Mouse (Mus musculus) ES-Bruce4 (cell line): ENCODE measurements around the gene Ly75. TPM values are rescaled to one million over a fixed set of nuclear protein-coding genes. Genes with fewer than 3 reads are reported as not detected.
A peak's percentile ranks its signal among the peaks of the same experiment; 100 is the strongest.

Source experiments
- H3K27ac ChIP-seq: 2 replicates; pipeline ENCODE4 v1.5.1; 2012; ENCODE audit warnings: low read length, inconsistent platforms; ENCODE audit not compliant: insufficient read depth
- H3K27me3 ChIP-seq: 2 replicates; pipeline ENCODE4 v1.6.1; 2012; ENCODE audit warnings: mild to moderate bottlenecking, low read length, inconsistent platforms; ENCODE audit not compliant: control insufficient read depth, poor library complexity, insufficient read depth, severe bottlenecking
- H3K36me3 ChIP-seq: 2 replicates; pipeline ENCODE4 v1.6.1; 2012; ENCODE audit warnings: inconsistent platforms, mild to moderate bottlenecking, low read length, moderate library complexity; ENCODE audit not compliant: control insufficient read depth, poor library complexity, insufficient read depth, severe bottlenecking
- H3K4me1 ChIP-seq: one replicate; pipeline ENCODE4 v1.8.1; 2011; ENCODE audit warnings: low read length; ENCODE audit not compliant: control insufficient read depth, insufficient read depth
- H3K4me3 ChIP-seq: 2 replicates; pipeline ENCODE4 v1.5.1; 2011; ENCODE audit warnings: low read depth, mild to moderate bottlenecking, low read length
- H3K9ac ChIP-seq: 2 replicates; pipeline ENCODE4 v1.6.1; 2012; ENCODE audit warnings: low read depth, mild to moderate bottlenecking, inconsistent platforms; ENCODE audit not compliant: poor library complexity, severe bottlenecking
- H3K9me3 ChIP-seq: replicated peaks from 2 replicates; pipeline ENCODE4 v1.6.1; 2012; ENCODE audit warnings: mild to moderate bottlenecking, low read length, inconsistent platforms; ENCODE audit not compliant: control insufficient read depth, poor library complexity, insufficient read depth, severe bottlenecking
- CTCF ChIP-seq: IDR thresholded peaks from one replicate; pipeline ENCODE4 v1.8.1; 2011; ENCODE audit warnings: low read depth, low read length
- EP300 ChIP-seq: IDR thresholded peaks from 2 replicates; pipeline ENCODE4 v1.6.1; 2011; ENCODE audit warnings: low read depth, low read length; ENCODE audit not compliant: insufficient read depth
- POLR2A ChIP-seq: IDR thresholded peaks from one replicate; pipeline ENCODE4 v1.8.1; 2011; ENCODE audit warnings: low read length; ENCODE audit not compliant: insufficient read depth
- polyA plus RNA-seq: library from polyadenylated mRNA; stranded (reverse); fragments of >200 nt; gene quantifications from 2 replicates; pipeline ENCODE4 v1.2.4, GENCODE M21; 2011; ENCODE audit warnings: low read depth; ENCODE audit not compliant: missing spikeins, insufficient read depth, insufficient read length

Ly75 gene
- polyA plus RNA-seq, 1 experiment, result 10.0 TPM

DNA sequence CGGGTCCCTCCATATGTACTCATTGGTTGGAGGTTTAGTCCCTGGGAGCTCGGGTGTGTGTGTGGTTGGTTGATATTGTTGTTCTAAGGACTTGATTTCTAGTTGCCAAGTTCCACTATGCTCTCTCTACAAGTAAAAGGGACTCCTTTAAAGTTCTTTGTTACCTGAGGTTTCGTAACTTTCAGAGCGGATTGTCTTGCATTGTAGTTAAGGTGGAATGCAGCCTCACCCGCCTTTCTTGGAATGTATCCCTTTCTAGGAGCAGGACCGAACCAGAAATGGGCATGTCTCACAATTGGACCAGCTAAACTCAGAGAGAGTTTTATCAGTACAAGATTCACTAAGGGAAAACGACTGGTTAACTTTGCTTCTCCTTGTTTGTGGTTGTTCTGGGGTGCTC lies 28.1 kb upstream of the Ly75 start:
- Histone ChIP-seq H3K27ac (peak overlapping the region; percentile 94), H3K9me3 (no peaks in the 10 kb centered on the region), H3K4me3 (no peak overlapping the region), H3K36me3 (no peaks in the 10 kb centered on the region), H3K27me3 (no peaks in the 10 kb centered on the region), H3K4me1 (peaks cover 9% of the 10 kb centered on the region), H3K9ac (peak overlapping the region; percentile 44)
- TF ChIP-seq POLR2A, result no peak

DNA sequence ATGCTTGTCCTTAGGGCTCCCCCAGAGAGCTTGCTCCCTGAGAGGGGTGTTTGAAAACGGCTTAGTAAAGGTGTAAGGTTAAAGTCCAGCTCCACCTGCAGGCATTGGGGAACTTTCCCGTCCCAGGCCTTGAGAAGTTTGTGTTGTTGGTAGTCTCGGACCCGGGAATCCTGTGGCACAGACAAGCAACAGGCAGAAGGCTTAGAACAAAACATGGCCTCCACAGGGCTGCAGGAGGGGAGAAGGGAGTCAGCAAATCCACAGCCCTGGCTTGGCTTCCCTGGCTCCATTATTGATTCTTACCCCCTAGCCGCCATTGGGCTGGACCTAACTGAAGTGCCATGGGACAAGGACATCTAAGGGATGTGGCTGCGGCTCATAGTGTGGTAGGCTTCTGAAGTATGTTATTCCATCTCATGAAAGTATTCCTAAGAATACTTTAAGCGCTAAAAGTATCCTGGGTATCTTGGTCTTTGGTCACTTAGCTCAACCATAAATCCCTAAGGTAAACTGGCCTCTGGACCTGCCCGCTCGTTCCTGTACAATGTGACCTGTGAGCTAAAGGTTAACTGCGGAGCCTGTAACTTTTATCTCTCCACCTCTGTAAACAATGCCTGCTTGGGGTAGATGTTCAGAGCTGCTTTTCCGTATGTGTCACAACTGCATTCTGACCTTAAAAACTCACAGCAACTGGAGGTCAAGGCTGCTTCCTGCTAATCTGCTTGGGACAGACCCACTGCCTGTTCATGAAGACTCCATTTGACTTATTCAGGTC lies 27.1 kb upstream of the Ly75 start:
- TF ChIP-seq CTCF, result no peak
- no peak for TF ChIP-seq EP300
- 0 out of 2 replicates have a peak overlapping the region, but pooled peaks have one; percentile 7 for H3K9ac ChIP-seq
- H3K36me3 ChIP-seq, result no peaks in the 10 kb centered on the region
- H3K4me3 ChIP-seq, result peak overlapping the region; percentile 14; the same call in 1 of the 2 replicates
- H3K9me3 ChIP-seq, result no peaks in the 10 kb centered on the region
- no peaks in the 10 kb centered on the region for H3K27me3 ChIP-seq
- peak overlapping the region; percentile 91 for H3K27ac ChIP-seq
- H3K4me1 ChIP-seq, result peaks cover 9% of the 10 kb centered on the region

DNA sequence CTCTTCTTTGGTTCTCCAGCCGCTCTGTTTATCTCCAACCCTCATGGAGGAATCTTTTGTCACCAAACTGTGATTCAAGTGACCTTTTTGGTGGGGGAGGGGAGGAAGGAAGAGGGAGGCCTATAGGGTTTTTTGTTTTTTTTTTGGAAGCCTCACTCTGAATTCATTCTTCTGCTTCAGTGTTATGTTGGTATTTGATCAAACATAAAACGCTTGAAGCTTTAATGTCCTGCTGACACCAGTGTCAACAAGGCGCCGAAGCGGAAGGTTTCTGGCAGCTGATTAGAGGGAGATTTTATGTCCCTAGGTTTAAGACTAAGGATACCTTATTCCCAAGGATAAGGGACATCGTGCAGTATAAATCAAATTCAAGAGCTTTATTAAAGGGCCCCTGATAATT lies 26.1 kb upstream of the Ly75 start:
- no peak overlapping the region for H3K4me3 ChIP-seq
- peaks cover 9% of the 10 kb centered on the region for H3K4me1 ChIP-seq
- H3K27me3 ChIP-seq, result no peaks in the 10 kb centered on the region
- no peaks in the 10 kb centered on the region for H3K36me3 ChIP-seq
- H3K9ac ChIP-seq, result no peak overlapping the region
- H3K27ac ChIP-seq, result no peak overlapping the region
- no peaks in the 10 kb centered on the region for H3K9me3 ChIP-seq
- TF ChIP-seq POLR2A, result no peak
- TF ChIP-seq EP300, result no peak
- no peak for TF ChIP-seq CTCF

DNA sequence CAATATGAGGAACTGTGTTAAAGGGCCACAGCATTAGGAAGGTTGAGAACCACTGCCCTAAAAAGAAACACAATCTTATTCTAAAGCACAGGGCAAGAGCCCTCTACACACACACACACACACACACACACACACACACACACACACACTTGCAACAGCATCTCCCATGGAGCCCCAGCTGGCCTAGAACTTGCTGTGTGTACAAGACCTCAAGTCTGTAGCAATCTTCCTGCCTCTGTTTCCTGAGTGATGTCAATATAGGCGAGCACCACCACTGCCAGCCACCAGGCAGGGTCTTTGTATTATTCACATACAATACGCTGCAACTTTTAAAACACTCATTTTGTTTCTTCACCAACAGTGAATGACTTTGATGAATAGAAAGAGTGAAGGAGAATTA lies 24.3 kb upstream of the Ly75 start:
- no peak overlapping the region for H3K9ac ChIP-seq
- no peaks in the 10 kb centered on the region for H3K27me3 ChIP-seq
- no peak overlapping the region for H3K27ac ChIP-seq
- no peaks in the 10 kb centered on the region for H3K36me3 ChIP-seq
- no peaks in the 10 kb centered on the region for H3K9me3 ChIP-seq
- H3K4me3 ChIP-seq, result no peak overlapping the region
- H3K4me1 ChIP-seq, result peaks cover 9% of the 10 kb centered on the region
- TF ChIP-seq EP300, result no peak

DNA sequence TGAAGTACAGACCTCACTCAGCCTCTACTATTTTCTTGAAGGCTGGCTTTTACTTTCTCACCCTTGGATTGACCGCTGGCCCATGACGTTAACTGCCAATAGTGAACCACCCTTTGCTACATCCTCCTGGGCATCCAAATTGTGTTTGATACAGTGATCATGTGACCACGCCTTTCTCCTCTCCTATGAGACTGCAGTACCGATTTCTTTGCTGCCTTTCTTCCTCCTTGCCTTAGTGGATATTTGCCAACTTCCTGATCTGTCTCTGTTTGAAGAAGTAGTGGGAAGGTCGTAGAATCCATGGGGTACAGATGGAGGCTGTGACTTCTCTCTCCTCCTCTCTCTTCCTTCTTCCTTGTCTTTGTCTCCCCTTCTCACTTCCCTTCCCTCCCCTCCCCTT lies 22.3 kb upstream of the Ly75 start:
- peaks cover 7% of the 10 kb centered on the region for H3K4me1 ChIP-seq
- H3K36me3 ChIP-seq, result no peaks in the 10 kb centered on the region
- no peak overlapping the region for H3K9ac ChIP-seq
- H3K4me3 ChIP-seq, result no peak overlapping the region
- no peaks in the 10 kb centered on the region for H3K9me3 ChIP-seq
- TF ChIP-seq POLR2A (no peak), CTCF (no peak), EP300 (no peak)
- no peak overlapping the region for H3K27ac ChIP-seq
- H3K27me3 ChIP-seq, result no peaks in the 10 kb centered on the region

DNA sequence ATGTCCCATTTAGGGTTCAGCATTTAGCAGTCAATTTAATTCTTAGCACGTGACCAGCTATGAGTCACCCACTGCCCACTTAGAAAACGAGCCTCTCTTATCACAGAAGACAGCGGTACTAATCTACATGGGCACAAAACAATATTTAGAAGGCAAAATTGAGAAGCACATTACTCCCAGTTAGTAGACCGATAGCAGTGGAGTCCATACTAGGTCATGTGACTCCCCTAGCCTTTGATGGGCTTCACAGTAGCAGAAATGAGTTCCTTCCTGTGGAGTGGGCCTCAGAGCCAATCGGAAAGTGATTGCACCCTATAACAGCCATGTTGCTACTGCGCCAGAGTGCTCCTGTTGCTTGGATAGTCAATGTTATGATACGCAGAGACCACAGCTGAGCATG lies 21.7 kb upstream of the Ly75 start:
- no peaks in the 10 kb centered on the region for H3K27me3 ChIP-seq
- TF ChIP-seq POLR2A (no peak), CTCF (no peak), EP300 (no peak)
- H3K4me1 ChIP-seq, result peaks cover 2% of the 10 kb centered on the region
- no peaks in the 10 kb centered on the region for H3K9me3 ChIP-seq
- H3K4me3 ChIP-seq, result no peak overlapping the region
- H3K9ac ChIP-seq, result no peak overlapping the region
- H3K27ac ChIP-seq, result no peak overlapping the region
- no peaks in the 10 kb centered on the region for H3K36me3 ChIP-seq
